Mouse (Mus musculus) testis, postnatal 10 days (tissue): ENCODE data around the gene Gm21863.
"Not testable (repeated sequence)": the region's sequence is repeated elsewhere in the genome, so short reads cannot be mapped to it uniquely, and the experiment has no call there.

Experiments
- DNase-seq: peaks from one replicate; pipeline ENCODE4 v3.0.0; 2021; ENCODE audit warnings: low spot score

Gene Gm21863

DNA sequence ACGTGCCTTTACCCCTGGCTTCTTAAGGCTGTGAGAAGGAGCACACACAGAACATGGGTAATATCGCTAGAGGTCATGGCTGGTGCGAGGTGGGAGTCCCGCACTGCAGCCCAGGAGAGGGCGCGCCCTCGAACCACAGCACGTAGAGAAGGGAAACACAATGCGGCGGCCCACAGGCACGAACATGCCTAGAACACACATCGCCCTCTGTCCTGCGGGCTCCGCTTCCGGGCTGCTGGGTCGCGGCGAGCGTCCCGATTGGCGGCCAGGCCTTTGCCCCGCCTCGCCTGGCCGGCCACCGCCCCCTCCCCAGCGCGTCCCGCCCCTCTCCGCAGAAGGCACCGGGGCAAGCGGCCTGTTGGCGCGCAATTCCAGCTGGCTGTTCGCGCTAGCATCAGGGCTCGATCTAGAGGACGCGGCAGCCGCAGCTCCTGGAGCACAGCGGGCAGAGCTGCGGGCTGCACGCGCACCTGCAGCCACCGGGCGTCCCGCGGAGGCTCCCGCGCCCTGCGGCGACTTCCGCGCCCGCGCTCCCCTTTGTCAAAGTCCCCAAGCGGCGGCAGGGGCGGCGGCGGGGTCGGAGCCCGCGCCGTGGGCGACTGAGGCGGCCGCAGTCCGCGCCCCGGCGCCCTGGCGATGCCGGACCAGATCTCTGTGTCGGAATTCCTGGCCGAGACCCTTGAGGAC is at the start of gene Gm21863:
Gm21863 (plus strand) TSS at position 637 of the 687 bp plus-strand sequence.
- DNase-seq: not testable (repeated sequence)

DNA sequence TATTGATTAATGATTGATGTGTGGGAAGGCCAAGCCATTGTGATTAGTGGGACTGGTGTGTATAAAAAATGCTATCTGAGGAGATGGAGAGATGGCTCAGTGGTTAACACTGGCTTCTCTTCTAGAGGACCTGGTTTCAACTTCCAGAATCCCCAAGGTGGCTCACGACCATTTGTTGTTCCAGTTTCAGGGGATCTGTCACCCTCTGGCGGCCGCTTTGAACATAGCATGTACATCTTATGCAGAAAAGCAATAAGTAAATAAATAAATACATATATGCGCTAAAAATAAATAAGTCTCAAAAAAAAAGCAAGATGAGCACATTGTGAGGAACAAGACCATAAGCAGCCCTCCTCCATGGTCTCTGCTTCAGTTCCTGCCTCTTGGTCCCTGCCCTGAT is 26.3 kb upstream of the Gm21863 start:
- DNase-seq: peak; percentile 38
